Mouse (Mus musculus) hindbrain, postnatal 0 days (tissue): Measurements from ENCODE around the gene Ythdc1. TPM values are rescaled to one million over a fixed set of nuclear protein-coding genes. Genes with fewer than 3 reads are reported as not detected.

Source experiments
- ATAC-seq: fragments of 200-750 bp; cut with Nextera tagmentation; 2 replicates; pipeline ENCODE4 v1.8.0; 2017; ENCODE audit warnings: mild to moderate bottlenecking, moderate TSS enrichment, moderate library complexity
- DNase-seq: peaks from one replicate; pipeline ENCODE4 v3.0.0-alpha.2; 2015; ENCODE audit warnings: low spot score
- H3K27ac ChIP-seq: fragments of 300-500 bp; sonication (generic); 2 replicates; pipeline ENCODE4 v1.5.1; 2014; ENCODE audit warnings: mild to moderate bottlenecking
- H3K27me3 ChIP-seq: fragments of 300-500 bp; sonication (generic); 2 replicates; pipeline ENCODE4 v1.6.1; 2014; ENCODE audit warnings: low read length, mixed read lengths; ENCODE audit not compliant: insufficient read depth
- H3K36me3 ChIP-seq: fragments of 300-500 bp; sonication (generic); 2 replicates; pipeline ENCODE4 v1.6.1; 2014; ENCODE audit warnings: low read length, mixed read lengths; ENCODE audit not compliant: insufficient read depth
- H3K4me1 ChIP-seq: fragments of 300-500 bp; sonication (generic); 2 replicates; pipeline ENCODE4 v1.6.1; 2014; ENCODE audit warnings: antibody characterized with exemption, low read length, mixed read lengths; ENCODE audit not compliant: insufficient read depth
- H3K4me2 ChIP-seq: fragments of 300-500 bp; sonication (generic); 2 replicates; pipeline ENCODE4 v1.6.1; 2014; ENCODE audit warnings: low read depth, mild to moderate bottlenecking, low read length, moderate library complexity, mixed read lengths
- H3K4me3 ChIP-seq: fragments of 300-500 bp; sonication (generic); 2 replicates; pipeline ENCODE4 v1.5.1; 2014; ENCODE audit warnings: low read length
- H3K9ac ChIP-seq: fragments of 300-500 bp; sonication (generic); replicated peaks from 2 replicates; pipeline ENCODE4 v1.6.1; 2014; ENCODE audit warnings: mild to moderate bottlenecking, low read length, moderate library complexity, mixed read lengths
- H3K9me3 ChIP-seq: fragments of 300-500 bp; sonication (generic); 2 replicates; pipeline ENCODE4 v1.6.1; 2016; ENCODE audit warnings: low read length, mixed read lengths
- CTCF ChIP-seq: IDR thresholded peaks from 2 replicates; pipeline ENCODE4 v1.5.1; 2016; ENCODE audit warnings: antibody characterized with exemption, control low read depth, low read depth
- WGBS: fragments of 180-500 bp; shearing (Covaris S2); extraction: QIAGEN DNeasy Blood & Tissue Kit; methylation state at CpG from one replicate; pipeline ENCODE4 v1.1.7; 2014; 5-methylcytosine and 5-hydroxymethylcytosine counted together
- polyA plus RNA-seq: library from polyadenylated mRNA; unstranded; fragments of >200 nt; fragmentation: Nextera tagmentation; extraction: Ambion mirVana; gene quantifications from 2 replicates; pipeline ENCODE4 v1.2.1, GENCODE M21; 2015
- total RNA-seq: library from RNA; depleted of rRNA; stranded (reverse); fragments of >200 nt; gene quantifications from 2 replicates; pipeline ENCODE4 v1.2.3, GENCODE M21; 2014; rRNA removed

The Ythdc1 gene
- total RNA-seq (33.6 and 35.5 TPM in 2 replicates), polyA plus RNA-seq (27.5 and 28.0 TPM in 2 replicates)

DNA sequence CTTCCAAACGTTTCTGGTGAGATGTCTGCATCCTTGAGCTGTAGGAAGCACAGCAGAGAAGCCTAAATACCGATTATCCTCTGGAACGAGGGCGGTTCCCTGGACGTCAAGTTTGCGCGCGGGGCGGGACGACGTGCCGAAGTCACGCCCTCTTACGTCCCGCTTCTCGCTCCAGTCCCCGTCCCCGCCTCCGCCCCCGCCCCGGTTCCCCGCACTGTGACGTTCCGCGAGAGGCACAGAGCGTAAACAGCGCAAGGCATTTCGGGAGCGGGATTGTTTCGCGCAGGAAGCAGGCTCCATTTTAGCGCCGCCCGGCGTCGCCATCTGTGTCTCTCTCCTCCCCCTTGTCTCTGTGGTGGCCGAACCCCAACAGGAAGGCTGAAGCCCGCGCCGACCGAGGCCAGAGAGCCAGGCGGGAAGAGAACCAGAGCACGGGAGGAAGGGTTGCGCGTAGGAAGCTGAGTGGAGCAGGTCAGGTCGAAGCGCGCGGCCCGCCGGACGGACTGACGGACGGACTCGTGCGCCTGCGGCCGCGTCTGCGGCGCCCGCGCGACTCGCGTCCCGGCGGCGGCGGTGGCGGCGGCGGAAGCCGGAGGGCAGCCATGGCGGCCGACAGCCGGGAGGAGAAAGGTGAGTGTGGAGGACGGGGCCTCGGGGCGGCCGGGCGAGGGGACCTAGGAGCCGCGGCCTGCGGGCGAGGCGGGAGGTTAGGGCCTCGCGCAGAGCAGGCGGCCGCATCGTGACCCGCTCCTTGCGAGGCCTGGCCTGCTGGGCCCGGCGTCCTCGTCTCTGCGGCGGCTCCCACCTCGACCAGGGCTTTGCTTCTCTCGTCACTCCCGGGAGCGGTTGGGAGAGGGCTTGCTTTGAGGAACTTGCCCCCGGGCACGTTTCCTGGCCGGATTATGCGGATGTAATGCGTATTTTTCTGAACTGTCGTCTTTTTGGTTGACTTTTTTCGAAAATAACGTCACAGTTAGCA is at the start of gene Ythdc1:
Gene Ythdc1, plus strand, starts transcription at position 260 of the 979 bp plus-strand sequence.
- WGBS = under 1% methylated on average over 89 of the region's 111 CpGs
- no peaks in the 10 kb centered on the region for H3K27me3 ChIP-seq
- H3K4me1 ChIP-seq = peaks cover 3% of the 10 kb centered on the region; the same call in 1 of the 2 replicates
- peak; percentile 98 for DNase-seq
- H3K4me3 ChIP-seq = peak within 1 kb of the TSS; percentile 88
- H3K9ac ChIP-seq = peak within 1 kb of the TSS; percentile 99
- ATAC-seq = peak; percentile 100
- H3K9me3 ChIP-seq = no peaks in the 10 kb centered on the region
- H3K27ac ChIP-seq = peak within 1 kb of the TSS; percentile 100
- H3K36me3 ChIP-seq = no peaks in the 10 kb centered on the region
- peak; percentile 25 for TF ChIP-seq CTCF
- H3K4me2 ChIP-seq = peak within 1 kb of the TSS; percentile 68

DNA sequence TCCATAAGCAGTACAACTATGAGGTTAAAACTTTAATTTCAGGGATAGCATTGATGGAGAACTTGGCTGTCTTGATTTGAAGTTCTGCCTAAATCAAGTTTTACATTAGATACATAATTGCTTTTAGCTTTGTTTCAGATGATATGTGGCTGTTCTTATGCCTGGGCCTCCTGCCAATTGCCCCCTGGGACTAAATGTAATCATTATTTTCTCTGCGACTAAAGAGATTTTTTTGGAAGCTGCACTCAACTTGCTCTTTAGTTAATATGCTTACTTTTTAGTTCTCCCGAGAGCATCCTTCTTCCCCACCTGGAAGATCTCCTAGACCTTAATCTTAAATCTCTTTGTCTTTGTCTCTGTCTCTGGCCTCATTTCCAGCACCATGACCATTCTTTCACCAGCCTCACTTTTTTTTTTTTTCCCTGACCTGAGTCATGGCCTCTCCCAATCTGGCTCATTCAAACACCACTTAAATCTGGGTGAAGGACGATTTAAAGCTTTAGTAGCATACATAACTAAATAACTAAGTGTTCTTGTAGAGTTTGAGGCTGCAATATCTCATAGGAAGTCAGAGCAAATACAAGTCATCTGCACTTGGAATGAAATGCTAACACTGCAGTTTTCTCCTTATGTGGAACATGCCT is 34.9 kb upstream of the Ythdc1 start:
- DNase-seq (peak; percentile 7), ATAC-seq (no peak)
- no peak for TF ChIP-seq CTCF
- Histone ChIP-seq H3K4me1 (no peaks in the 10 kb centered on the region), H3K4me2 (no peak overlapping the region), H3K27ac (no peak overlapping the region), H3K9me3 (no peaks in the 10 kb centered on the region), H3K9ac (no peak overlapping the region), H3K4me3 (no peak overlapping the region), H3K27me3 (no peaks in the 10 kb centered on the region), H3K36me3 (no peaks in the 10 kb centered on the region)
- WGBS = 33% methylated on average over 3 of the region's 3 CpGs

DNA sequence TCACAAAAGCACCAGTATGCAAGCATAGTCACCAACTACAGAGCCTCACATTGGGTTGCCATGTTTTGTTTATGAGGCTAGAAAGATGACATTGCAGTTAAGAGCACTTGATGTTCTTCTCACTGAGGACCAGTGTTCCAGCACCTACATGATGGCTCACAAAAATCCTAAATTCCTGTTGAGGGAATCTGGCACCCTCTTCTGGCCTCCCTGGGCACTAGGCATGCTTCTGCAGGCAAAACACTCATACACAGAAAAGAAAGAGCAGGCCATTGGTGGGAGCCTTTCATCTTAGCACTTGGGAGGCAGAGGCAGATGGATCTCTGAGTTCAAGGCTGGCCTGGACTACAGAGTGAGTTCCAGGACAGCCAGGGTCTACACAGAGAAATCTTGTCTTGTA is 33.0 kb upstream of the Ythdc1 start:
- Histone ChIP-seq H3K36me3 (no peaks in the 10 kb centered on the region), H3K4me3 (no peak overlapping the region), H3K4me2 (no peak overlapping the region), H3K27ac (no peak overlapping the region), H3K9ac (no peak overlapping the region), H3K9me3 (no peaks in the 10 kb centered on the region), H3K4me1 (no peaks in the 10 kb centered on the region), H3K27me3 (no peaks in the 10 kb centered on the region)
- DNase-seq (no peak), ATAC-seq (no peak)
- no peak for TF ChIP-seq CTCF

DNA sequence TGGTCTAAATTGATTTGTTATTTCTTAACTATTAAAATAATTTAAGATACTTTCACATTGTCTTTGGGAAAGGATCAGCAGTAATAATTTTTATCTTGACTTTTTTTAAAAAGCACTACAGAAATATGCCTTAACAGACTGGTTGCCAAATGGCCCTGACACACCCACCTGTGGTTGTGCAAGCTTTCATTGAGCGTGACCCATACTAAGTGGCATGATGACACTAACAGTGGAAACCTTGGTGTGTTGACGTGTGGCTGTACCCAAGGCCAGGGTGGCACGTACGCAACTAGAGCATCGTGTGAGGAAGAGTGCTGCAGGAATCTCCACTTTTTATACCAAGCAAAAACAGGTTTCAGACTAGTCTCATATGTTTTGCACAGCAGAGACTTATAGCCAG is 27.1 kb upstream of the Ythdc1 start:
- Histone ChIP-seq H3K4me1 (no peaks in the 10 kb centered on the region), H3K27ac (no peak overlapping the region), H3K27me3 (no peaks in the 10 kb centered on the region), H3K36me3 (no peaks in the 10 kb centered on the region), H3K4me3 (no peak overlapping the region), H3K9me3 (no peaks in the 10 kb centered on the region), H3K4me2 (no peak overlapping the region), H3K9ac (no peak overlapping the region)
- DNase-seq (no peak), ATAC-seq (no peak)
- WGBS = 88% methylated on average over 5 of the region's 5 CpGs
- no peak for TF ChIP-seq CTCF

DNA sequence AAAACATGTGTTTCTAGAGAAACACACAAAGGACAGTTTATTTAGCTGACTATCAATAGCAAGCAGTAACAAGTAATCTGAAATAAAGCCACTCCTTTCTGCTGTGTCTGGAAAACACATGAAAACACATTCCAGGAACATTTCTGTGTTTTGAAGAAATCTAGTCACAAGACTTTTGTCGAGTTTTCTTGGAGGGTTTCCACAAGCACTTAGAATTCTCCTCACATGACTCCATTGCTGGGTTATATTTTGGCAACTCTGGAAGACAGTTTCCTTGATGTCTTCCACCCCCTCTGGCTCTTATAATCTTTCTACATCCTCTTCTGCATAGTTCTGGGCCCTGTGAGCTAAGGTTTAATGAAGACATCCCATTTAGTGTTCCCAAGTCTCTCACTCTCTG is 25.6 kb upstream of the Ythdc1 start:
- ATAC-seq = no peak
- H3K36me3 ChIP-seq = no peaks in the 10 kb centered on the region
- H3K9ac ChIP-seq = no peak overlapping the region
- H3K4me3 ChIP-seq = no peak overlapping the region
- no peak overlapping the region for H3K27ac ChIP-seq
- 68% methylated on average over 1 of the region's 1 CpGs for WGBS
- no peak overlapping the region for H3K4me2 ChIP-seq
- no peaks in the 10 kb centered on the region for H3K4me1 ChIP-seq
- H3K9me3 ChIP-seq = no peaks in the 10 kb centered on the region
- TF ChIP-seq CTCF = no peak
- no peaks in the 10 kb centered on the region for H3K27me3 ChIP-seq
- DNase-seq = no peak

DNA sequence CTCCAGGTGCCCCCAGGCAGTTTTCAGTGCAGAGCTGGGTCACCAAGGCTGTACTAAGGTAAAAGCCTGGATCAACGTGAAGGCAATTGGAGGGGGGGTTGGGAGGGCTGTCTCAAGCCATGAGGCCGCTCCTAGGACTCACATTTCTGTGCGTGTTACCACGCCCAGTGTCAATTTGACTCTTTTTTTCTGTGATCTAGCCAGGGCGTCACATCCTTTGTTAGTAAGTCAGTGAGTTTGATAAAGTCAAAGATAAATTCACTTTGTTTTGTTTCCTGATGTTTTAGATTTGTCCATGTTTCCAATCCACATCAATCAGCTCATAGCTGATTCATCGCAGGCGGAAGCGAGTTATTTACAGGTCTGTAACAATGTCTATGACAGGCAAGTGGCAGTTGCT is 21.0 kb upstream of the Ythdc1 start:
- no peak for ATAC-seq

More for the DNA sequence above, 21.0 kb upstream of the Ythdc1 start:
- no peak overlapping the region for H3K4me2 ChIP-seq
- WGBS = 70% methylated on average over 8 of the region's 8 CpGs
- H3K27ac ChIP-seq = no peak overlapping the region
- no peak overlapping the region for H3K9ac ChIP-seq
- no peak for DNase-seq
- H3K27me3 ChIP-seq = no peaks in the 10 kb centered on the region
- H3K36me3 ChIP-seq = no peaks in the 10 kb centered on the region
- H3K4me3 ChIP-seq = no peak overlapping the region
- H3K4me1 ChIP-seq = no peaks in the 10 kb centered on the region
- no peaks in the 10 kb centered on the region for H3K9me3 ChIP-seq
- no peak for TF ChIP-seq CTCF
